Mouse (Mus musculus): ENCODE data around the gene Htr1d.

- no peak for TF ChIP-seq CTCF (IDR thresholded peaks at IDR 0.05; ENCODE audit: insufficient read depth, low read depth, low read length)
- TF ChIP-seq POLR2A (IDR thresholded peaks at IDR 0.05; ENCODE audit: insufficient read depth, low read depth, low read length), result no peak
Observed at GRCm38 (mm10) chr4:136461206-136461605, 37.9 kb downstream of the Htr1d start.

Measured in olfactory bulb, adult 2 months (tissue).